Mouse (Mus musculus): ENCODE measurements around the gene Pafah1b2. TPM values are rescaled to one million over a fixed set of nuclear protein-coding genes. Genes with fewer than 3 reads are reported as not detected.

Pafah1b2 gene
- total RNA-seq, 2 experiments from 2014 or later = 227 to 234 TPM

GRCm38 (mm10) chr9:46026058-46026849 is 13.8 kb upstream of the Pafah1b2 start:
- DNase-seq = peak; percentile 53 to 67

- no peak for DNase-seq
Measured at GRCm38 (mm10) chr9:46023591-46023990, 11.1 kb upstream of the Pafah1b2 start.

- DNase-seq = no peak
Measured at GRCm38 (mm10) chr9:46019975-46020374, 7.5 kb upstream of the Pafah1b2 start.

GRCm38 (mm10) chr9:46018316-46018715 is 5.8 kb upstream of the Pafah1b2 start:
- no peak for DNase-seq

- no peak for DNase-seq
Measured at GRCm38 (mm10) chr9:46016417-46016816, 3.9 kb upstream of the Pafah1b2 start.

- no peak for DNase-seq
Measured at GRCm38 (mm10) chr9:46015831-46016230, 3.3 kb upstream of the Pafah1b2 start.

- peak; percentile 37 to 55 for DNase-seq
Measured at GRCm38 (mm10) chr9:46015081-46015551, 2.6 kb upstream of the Pafah1b2 start.

- DNase-seq = peak; percentile 37 to 51
Measured at GRCm38 (mm10) chr9:46014251-46014681, 1.8 kb upstream of the Pafah1b2 start.

GRCm38 (mm10) chr9:46013616-46014015 is 1.1 kb upstream of the Pafah1b2 start:
- no peak for DNase-seq

GRCm38 (mm10) chr9:46013009-46013586 is 608 bp upstream of the Pafah1b2 start:
- DNase-seq = peak; percentile 37 to 43

- DNase-seq = no peak
Measured at GRCm38 (mm10) chr9:46011094-46011970, 1.2 kb downstream of the Pafah1b2 start.

- no peak for DNase-seq
Measured at GRCm38 (mm10) chr9:46009669-46009983, 2.9 kb downstream of the Pafah1b2 start.

- no peak for DNase-seq
Measured at GRCm38 (mm10) chr9:46008931-46009668, 3.4 kb downstream of the Pafah1b2 start.

- DNase-seq = no peak
Measured at GRCm38 (mm10) chr9:46006224-46006623, 6.3 kb downstream of the Pafah1b2 start.

- DNase-seq = no peak
Measured at GRCm38 (mm10) chr9:46004529-46004928, 8.0 kb downstream of the Pafah1b2 start.

- DNase-seq = peak; percentile 81 to 87
Measured at GRCm38 (mm10) chr9:46003729-46004128, 8.8 kb downstream of the Pafah1b2 start.

- no peak for DNase-seq
Measured at GRCm38 (mm10) chr9:45999009-45999408, 13.5 kb downstream of the Pafah1b2 start.

- peak; percentile 45 to 64 for DNase-seq
Measured at GRCm38 (mm10) chr9:45985229-45985567, 27.3 kb downstream of the Pafah1b2 start.

- peak; percentile 90 for DNase-seq
Measured at GRCm38 (mm10) chr9:45984409-45985228, 27.9 kb downstream of the Pafah1b2 start.

GRCm38 (mm10) chr9:45983676-45984408 is 28.6 kb downstream of the Pafah1b2 start:
- peak in 1 of 2 experiments; percentile 20 for DNase-seq

- no peak for DNase-seq
Measured at GRCm38 (mm10) chr9:45981331-45981730, 31.2 kb downstream of the Pafah1b2 start.
